Mouse (Mus musculus) heart, postnatal 0 days (tissue): Measurements from ENCODE around the gene Sele. TPM values are rescaled to one million over a fixed set of nuclear protein-coding genes. Genes with fewer than 3 reads are reported as not detected.

Experiments used
- ATAC-seq: fragments of 200-750 bp; cut with Nextera tagmentation; 2 replicates; pipeline ENCODE4 v1.8.0; 2017; ENCODE audit warnings: low read depth, moderate number of reproducible peaks, moderate library complexity; ENCODE audit not compliant: insufficient read depth
- DNase-seq: peaks from one replicate; pipeline ENCODE4 v3.0.0-alpha.2; 2016; ENCODE audit warnings: low spot score
- H3K27ac ChIP-seq: fragments of 300-500 bp; sonication (generic); 2 replicates; pipeline ENCODE4 v1.5.1; 2014; ENCODE audit warnings: low read depth, mild to moderate bottlenecking
- H3K27me3 ChIP-seq: fragments of 300-500 bp; sonication (generic); 2 replicates; pipeline ENCODE4 v1.6.1; 2014; ENCODE audit warnings: low read length, mixed read lengths; ENCODE audit not compliant: control insufficient read depth, insufficient read depth
- H3K36me3 ChIP-seq: fragments of 300-500 bp; sonication (generic); replicated peaks from 2 replicates; pipeline ENCODE4 v1.6.1; 2014; ENCODE audit warnings: low read length, mixed read lengths; ENCODE audit not compliant: control insufficient read depth, insufficient read depth
- H3K4me1 ChIP-seq: fragments of 300-500 bp; sonication (generic); 2 replicates; pipeline ENCODE4 v1.6.1; 2014; ENCODE audit warnings: antibody characterized with exemption; ENCODE audit not compliant: control insufficient read depth, insufficient read depth
- H3K4me2 ChIP-seq: fragments of 300-500 bp; sonication (generic); 2 replicates; pipeline ENCODE4 v1.6.1; 2014; ENCODE audit warnings: low read depth, mild to moderate bottlenecking, low read length, moderate library complexity
- H3K4me3 ChIP-seq: fragments of 300-500 bp; sonication (generic); 2 replicates; pipeline ENCODE4 v1.5.1; 2014; ENCODE audit warnings: low read depth, low read length
- H3K9ac ChIP-seq: fragments of 300-500 bp; sonication (generic); replicated peaks from 2 replicates; pipeline ENCODE4 v1.6.1; 2014; ENCODE audit warnings: low read depth, low read length, mixed read lengths
- H3K9me3 ChIP-seq: fragments of 300-500 bp; sonication (generic); replicated peaks from 2 replicates; pipeline ENCODE4 v1.6.1; 2016; ENCODE audit warnings: low read length; ENCODE audit not compliant: control insufficient read depth
- CTCF ChIP-seq: IDR thresholded peaks from 2 replicates; pipeline ENCODE4 v1.5.1; 2016; ENCODE audit warnings: antibody characterized with exemption, control low read depth, low read depth
- EP300 ChIP-seq: IDR thresholded peaks from 2 replicates; pipeline ENCODE4 v1.6.1; 2016; ENCODE audit warnings: antibody characterized with exemption, low read depth
- WGBS: fragments of 180-500 bp; shearing (Covaris S2); extraction: QIAGEN DNeasy Blood & Tissue Kit; methylation state at CpG from one replicate; pipeline ENCODE4 v1.1.7; 2014; 5-methylcytosine and 5-hydroxymethylcytosine counted together
- polyA plus RNA-seq: library from polyadenylated mRNA; unstranded; fragments of >200 nt; fragmentation: Nextera tagmentation; extraction: Ambion mirVana; gene quantifications from 2 replicates; pipeline ENCODE4 v1.2.1, GENCODE M21; 2015
- total RNA-seq: library from RNA; depleted of rRNA; stranded (reverse); fragments of >200 nt; gene quantifications from 2 replicates; pipeline ENCODE4 v1.2.3, GENCODE M21; 2014; ENCODE audit warnings: low replicate concordance

Sele gene
- total and polyA plus RNA-seq, 2 experiments from 2014 or later = 2.4 to 6.1 TPM

GRCm38 (mm10) chr1:164043549-164043948 is 4.5 kb upstream of the Sele start:
- TF ChIP-seq CTCF (no peak), EP300 (no peak)
- WGBS = 37% methylated on average over 3 of the region's 3 CpGs
- no peaks in the 10 kb centered on the region for H3K36me3 ChIP-seq
- peak overlapping the region; percentile 27; the same call in 1 of the 2 replicates for H3K4me2 ChIP-seq
- H3K9me3 ChIP-seq = no peaks in the 10 kb centered on the region
- H3K4me3 ChIP-seq = no peak overlapping the region
- no peak overlapping the region for H3K9ac ChIP-seq
- H3K27me3 ChIP-seq = no peaks in the 10 kb centered on the region
- peaks cover 13% of the 10 kb centered on the region for H3K4me1 ChIP-seq
- ATAC-seq (peak; percentile 64; the same call in 1 of the 2 replicates), DNase-seq (peak; percentile 62)
- H3K27ac ChIP-seq = peak overlapping the region; percentile 11; the same call in 1 of the 2 replicates

GRCm38 (mm10) chr1:164053561-164053960 is 5.5 kb downstream of the Sele start:
- no peaks in the 10 kb centered on the region for H3K9me3 ChIP-seq
- no peaks in the 10 kb centered on the region for H3K36me3 ChIP-seq
- no peak overlapping the region for H3K4me3 ChIP-seq
- H3K4me2 ChIP-seq = no peak overlapping the region
- WGBS = 90% methylated on average over 9 of the region's 9 CpGs
- H3K4me1 ChIP-seq = no peaks in the 10 kb centered on the region
- H3K27ac ChIP-seq = no peak overlapping the region
- H3K27me3 ChIP-seq = no peaks in the 10 kb centered on the region
- no peak overlapping the region for H3K9ac ChIP-seq
- ATAC-seq (no peak), DNase-seq (no peak)
- no peak for TF ChIP-seq EP300
- TF ChIP-seq CTCF = no peak

- no peak overlapping the region for H3K9ac ChIP-seq
- no peak overlapping the region for H3K4me3 ChIP-seq
- no peaks in the 10 kb centered on the region for H3K36me3 ChIP-seq
- no peak overlapping the region for H3K27ac ChIP-seq
- H3K9me3 ChIP-seq = no peaks in the 10 kb centered on the region
- DNase-seq (no peak), ATAC-seq (no peak)
- WGBS = 40% methylated on average over 2 of the region's 2 CpGs
- H3K4me1 ChIP-seq = no peaks in the 10 kb centered on the region
- H3K4me2 ChIP-seq = no peak overlapping the region
- TF ChIP-seq CTCF = 0 out of 2 replicates have a peak, but pooled peaks have one; percentile 7
- TF ChIP-seq EP300 = no peak
- no peaks in the 10 kb centered on the region for H3K27me3 ChIP-seq
These were observed 6.8 kb downstream of the Sele start for GRCm38 (mm10) chr1:164054800-164055199.

GRCm38 (mm10) chr1:164060071-164060470 is 12.0 kb downstream of the Sele start:
- H3K4me2 ChIP-seq = no peak overlapping the region
- H3K27ac ChIP-seq = no peak overlapping the region
- H3K36me3 ChIP-seq = no peaks in the 10 kb centered on the region
- H3K27me3 ChIP-seq = no peaks in the 10 kb centered on the region
- no peaks in the 10 kb centered on the region for H3K4me1 ChIP-seq
- H3K9me3 ChIP-seq = no peaks in the 10 kb centered on the region
- TF ChIP-seq CTCF = no peak
- TF ChIP-seq EP300 = no peak
- no peak for DNase-seq
- no peak overlapping the region for H3K9ac ChIP-seq
- ATAC-seq = no peak
- H3K4me3 ChIP-seq = no peak overlapping the region
- 78% methylated on average over 4 of the region's 4 CpGs for WGBS

- Histone ChIP-seq H3K27me3 (no peaks in the 10 kb centered on the region), H3K9me3 (no peaks in the 10 kb centered on the region), H3K4me2 (no peak overlapping the region), H3K36me3 (no peaks in the 10 kb centered on the region), H3K4me1 (no peaks in the 10 kb centered on the region), H3K9ac (no peak overlapping the region), H3K4me3 (no peak overlapping the region), H3K27ac (no peak overlapping the region)
- ATAC-seq = no peak
- peak; percentile 55 for TF ChIP-seq CTCF
- no peak for TF ChIP-seq EP300
- peak; percentile 11 for DNase-seq
- 18% methylated on average over 4 of the region's 4 CpGs for WGBS
These were observed 13.2 kb downstream of the Sele start for GRCm38 (mm10) chr1:164061278-164061677.

GRCm38 (mm10) chr1:164061925-164062324 is 13.9 kb downstream of the Sele start, which contains the start of gene Sell:
Sell (plus strand) TSS chr1:164061982.
- Histone ChIP-seq H3K4me2 (no peak within 1 kb of the TSS), H3K4me3 (no peak within 1 kb of the TSS), H3K36me3 (no peaks in the 10 kb centered on the region), H3K27me3 (no peaks in the 10 kb centered on the region), H3K9me3 (no peaks in the 10 kb centered on the region), H3K9ac (no peak within 1 kb of the TSS), H3K27ac (no peak within 1 kb of the TSS; the same call in 1 of the 2 replicates), H3K4me1 (no peaks in the 10 kb centered on the region)
- ATAC-seq (no peak), DNase-seq (no peak)
- WGBS = 63% methylated on average over 4 of the region's 4 CpGs
- TF ChIP-seq CTCF (no peak), EP300 (no peak)
